Mouse (Mus musculus) retina, postnatal 1 day (tissue): ENCODE results near the gene Fndc3b.

Source experiments
- DNase-seq: peaks from one replicate; pipeline ENCODE4 v3.0.0-alpha.2; 2012

The Fndc3b gene

DNA sequence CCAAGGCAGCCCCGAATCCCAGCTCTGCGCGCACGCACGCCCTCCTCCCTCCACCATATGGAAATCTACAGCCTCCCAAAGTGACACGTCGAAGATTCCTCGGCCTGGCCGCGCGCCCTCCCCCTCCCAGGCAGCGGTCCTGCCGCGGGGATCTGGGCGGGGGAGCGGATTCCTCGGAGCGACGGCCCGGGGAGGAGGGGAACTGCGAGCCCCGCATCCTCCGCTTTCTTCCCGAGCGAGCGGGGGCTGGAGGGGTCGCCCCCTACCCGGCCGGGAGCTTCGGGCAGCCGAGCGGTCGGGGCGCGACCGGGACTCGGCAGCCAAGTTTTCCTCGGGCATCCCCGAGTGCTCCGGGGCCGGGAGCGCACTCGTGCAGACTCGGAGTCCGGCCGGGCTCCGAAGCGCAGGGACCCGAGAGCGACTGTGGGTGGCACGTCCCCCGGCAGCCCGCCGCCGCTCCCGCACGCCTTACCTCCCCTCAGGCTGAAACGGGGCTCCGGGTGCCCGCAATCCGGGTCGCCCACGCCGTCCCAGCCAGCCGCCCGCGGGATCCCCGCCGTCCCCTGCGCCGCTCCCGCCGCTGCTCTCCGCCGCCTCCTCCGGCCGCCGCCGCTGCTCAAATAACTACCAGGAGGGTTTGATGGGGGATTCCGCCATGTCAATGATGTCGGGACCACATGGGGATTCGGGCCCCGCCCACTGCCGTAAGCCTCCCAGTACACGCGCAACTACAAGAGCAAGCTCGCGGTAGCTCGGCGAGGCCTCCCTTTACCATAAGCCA lies at the start of gene Fndc3b:
Gene Fndc3b (minus strand): TSS at position 660 of the 781 bp plus-strand sequence.
- DNase-seq = peak; percentile 97

DNA sequence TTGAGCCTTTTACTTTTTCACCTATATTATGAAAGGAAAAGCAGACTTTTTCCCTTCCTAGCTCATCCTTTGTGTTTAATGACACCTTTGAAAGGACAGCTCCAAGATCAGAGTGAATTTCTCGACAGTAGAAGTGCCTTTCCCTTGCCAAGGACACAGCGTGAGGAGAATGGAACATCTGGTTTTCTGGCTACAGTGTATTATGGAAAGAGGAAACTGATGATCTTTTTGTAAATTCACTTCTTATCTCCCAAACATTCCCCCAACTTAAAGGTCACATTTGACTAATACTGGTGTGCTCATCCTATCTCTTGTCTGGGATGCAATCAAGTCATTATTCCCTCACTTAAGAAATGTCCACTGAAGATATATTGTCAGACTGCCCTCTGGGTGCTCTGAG lies 49.2 kb upstream of the Fndc3b start:
- no peak for DNase-seq

DNA sequence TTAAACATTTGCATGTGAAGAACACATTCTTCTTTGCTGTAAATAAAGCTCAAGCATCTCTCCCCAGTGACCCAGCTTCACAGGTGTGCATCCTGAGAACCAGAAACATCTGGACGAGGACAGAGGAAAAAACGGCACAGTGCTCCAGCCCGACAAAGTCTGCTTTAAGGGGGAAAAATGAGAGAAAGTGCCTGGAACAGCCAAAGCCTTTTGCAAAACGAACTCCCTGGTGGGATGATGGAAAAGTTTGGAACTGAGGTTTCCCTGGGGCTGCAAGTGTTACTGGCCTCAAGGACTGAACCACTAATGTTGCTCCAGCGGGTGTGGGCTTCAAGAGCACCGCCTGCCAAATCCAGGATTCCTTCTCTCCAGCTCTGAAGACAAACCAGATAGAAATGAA lies 47.9 kb upstream of the Fndc3b start:
- no peak for DNase-seq

DNA sequence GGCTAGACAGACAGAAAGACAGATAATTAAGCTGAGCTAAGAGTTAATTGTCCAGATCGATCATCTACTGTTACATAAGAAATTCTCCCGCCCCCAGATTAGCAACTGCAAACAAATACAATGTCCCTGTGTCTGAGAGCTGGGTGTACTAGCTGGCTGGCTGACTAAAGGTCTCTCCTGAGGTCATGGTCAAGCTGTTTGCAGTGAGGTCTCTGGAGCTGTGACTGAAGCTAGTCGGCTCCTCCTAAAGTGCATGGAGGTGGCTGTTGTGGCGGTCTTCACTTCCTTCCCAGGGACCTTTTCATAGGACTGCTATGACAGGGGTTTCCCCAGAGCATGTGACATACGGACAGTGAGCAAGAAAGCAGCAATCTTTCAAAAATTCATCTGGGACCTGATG lies 40.5 kb upstream of the Fndc3b start:
- peak; percentile 40 for DNase-seq

DNA sequence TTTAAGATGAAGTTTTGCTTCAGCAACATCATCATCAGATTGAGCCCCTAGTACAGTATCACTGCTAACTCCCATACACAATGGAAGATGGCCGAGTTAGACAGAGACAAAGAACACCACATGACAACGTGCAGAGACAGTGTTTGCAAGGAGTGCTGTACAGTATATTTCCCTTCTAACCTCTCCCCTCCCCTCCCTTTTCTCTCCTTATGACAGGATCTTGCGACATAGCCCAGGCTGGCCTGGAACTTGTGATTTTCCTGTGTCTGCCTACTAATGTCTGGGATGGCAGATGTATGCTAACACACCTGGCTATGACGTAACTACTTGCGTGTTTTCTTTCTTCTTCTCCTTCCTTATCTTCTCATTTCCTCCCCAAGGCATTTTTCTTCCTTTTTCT lies 40.0 kb upstream of the Fndc3b start:
- no peak for DNase-seq

DNA sequence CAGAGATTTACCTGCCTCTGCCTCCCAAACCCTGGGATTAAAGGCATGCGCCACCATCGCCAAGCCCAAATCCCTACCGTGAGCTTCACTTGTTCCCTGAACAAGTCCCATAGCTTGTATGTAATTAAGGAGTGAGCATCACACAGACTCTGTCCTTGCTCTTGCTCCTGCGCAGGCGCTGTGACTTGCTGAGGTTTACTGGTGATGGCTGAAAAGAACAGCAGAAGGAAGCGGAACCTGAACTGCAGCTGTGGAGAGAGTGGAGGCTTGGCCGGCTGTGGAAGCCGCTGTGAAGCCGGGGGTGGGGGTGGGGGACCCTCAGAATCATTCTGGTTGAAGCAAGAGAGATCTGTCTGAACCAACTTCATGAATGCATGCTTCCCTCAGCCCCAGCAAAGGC lies 34.5 kb upstream of the Fndc3b start:
- no peak for DNase-seq

DNA sequence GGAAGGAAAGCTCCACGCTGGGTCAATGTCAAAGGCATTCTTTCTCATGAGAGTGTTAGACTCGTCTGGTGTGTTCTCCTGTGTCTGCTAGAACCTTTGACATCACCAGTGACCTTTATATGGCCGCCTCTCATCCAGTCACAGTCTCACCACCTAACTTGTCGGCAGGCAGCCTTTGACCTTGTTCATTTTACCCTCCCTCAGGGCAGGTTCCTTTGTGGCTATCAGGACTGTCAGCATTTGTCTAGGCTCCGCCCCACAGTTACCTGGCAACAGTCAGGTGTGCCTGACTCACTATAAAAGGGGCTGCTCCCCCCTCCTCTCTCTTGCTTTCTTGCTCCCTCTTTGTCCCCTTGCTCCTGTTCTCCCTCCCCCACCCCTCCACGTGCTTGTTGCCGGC lies 33.6 kb upstream of the Fndc3b start:
- DNase-seq = no peak

DNA sequence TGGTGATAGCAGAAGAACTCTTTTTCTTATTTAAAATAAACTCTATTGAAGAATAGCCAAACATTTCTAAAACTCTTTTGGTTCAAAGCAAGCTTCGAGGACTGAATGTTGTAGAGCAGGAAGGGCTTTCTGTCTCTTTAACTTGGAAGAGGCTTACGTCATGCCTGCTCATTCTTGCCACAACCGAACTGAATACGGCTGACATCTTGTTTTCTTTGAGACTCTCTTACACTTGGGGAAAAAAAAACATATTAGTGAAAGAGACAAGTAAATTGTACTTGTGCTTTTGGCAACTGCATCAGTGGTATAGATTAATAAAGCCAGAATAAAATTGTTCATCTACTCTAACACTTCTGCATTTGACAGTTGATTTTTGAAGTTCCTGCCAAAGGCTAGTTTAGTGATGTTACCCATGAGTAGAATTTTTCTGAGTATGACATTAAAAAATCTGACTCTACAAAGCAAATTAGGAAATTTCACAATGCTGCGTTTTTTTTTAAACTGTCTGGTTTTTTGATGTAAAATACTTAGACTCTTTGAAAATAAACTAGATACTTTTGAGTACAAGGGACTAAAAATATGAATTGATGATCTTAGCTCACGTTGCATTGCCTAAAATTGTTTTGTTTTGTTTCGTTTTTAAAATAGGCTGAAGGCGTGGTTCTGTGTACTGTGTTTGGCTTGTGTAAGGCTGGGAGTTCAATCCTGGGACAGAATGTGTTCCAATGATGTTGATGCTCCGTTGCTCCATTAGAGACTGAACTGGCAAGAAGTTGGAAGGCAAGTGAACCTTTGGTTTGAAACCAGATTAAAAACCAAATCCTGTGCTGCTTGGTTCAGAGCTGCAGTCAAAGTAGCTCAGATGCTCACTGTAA lies 32.4 kb upstream of the Fndc3b start:
- DNase-seq = no peak

DNA sequence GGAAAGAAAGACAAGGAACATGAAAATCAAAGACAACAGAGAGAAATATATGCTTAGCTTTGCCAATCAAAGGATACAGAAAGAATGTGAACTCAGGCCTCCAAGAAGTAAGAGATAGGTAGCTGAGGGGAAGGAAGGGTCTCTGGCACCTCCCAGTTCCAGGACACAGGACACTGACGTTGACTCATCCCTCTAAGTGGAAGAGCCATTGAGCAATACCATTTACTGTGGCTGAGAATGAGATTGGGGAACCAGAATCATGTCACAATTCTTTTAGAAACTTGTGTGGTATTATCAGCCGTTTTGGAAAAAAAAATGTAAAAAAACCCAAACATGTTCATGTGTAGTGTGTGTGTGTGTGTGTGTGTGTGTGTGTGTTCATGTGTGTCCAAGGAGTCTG lies 31.0 kb upstream of the Fndc3b start:
- DNase-seq = no peak

DNA sequence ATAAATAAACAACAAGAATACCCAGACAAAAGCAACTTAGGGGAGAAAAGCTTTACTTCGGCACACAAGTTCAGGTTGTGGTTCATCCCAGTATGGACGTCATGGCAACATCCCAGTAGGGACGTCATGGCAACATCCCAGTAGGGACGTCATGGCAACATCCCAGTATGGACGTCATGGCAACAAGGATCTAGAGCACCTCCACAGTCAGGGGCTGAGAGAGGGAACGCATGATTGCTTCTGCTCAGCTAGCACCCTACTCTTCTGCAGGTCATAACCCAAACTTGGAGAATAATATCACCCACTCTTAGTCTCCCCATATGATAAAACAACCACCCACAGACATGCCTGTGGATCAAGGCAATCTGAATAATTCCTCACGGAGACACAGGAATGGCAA lies 29.0 kb upstream of the Fndc3b start:
- DNase-seq = no peak

DNA sequence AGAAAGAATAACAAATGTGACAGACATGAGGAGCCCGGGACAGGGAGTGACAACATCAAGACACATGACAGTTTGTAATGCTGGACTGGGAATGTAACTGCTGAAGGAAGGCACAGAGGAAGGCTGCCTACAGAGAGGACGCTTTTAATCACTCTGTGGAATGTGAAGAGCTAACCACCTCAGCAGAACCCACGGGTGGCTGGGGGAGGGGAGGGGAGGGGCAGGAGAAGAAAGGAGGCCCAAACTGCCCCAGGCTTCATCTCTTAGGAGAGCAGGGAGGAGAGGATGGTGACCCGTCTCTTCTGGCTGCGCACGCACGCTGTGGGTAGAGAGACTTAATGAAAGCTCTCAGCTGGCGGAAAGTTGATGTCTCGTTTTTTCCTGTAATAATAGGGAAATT lies 25.1 kb upstream of the Fndc3b start:
- peak; percentile 37 for DNase-seq

DNA sequence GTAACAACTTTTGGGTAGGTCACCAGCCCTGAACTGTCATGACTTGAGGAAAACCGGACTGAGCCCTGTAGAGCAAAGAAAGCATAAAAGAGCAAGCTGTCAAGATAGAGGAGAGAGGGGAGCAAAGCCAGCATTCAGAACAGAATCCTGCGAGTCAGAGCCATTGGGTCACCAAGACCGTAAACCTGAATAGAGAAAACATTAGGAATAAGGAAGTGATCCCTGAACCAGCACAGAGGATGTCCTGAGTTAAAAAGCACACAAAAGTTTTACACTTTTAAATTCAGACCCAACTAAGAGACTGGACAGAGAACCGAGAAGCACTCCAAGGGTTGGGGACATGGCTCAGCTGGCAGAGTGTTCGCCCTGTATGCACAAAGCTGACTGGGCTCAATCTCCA lies 24.0 kb upstream of the Fndc3b start:
- DNase-seq = no peak

DNA sequence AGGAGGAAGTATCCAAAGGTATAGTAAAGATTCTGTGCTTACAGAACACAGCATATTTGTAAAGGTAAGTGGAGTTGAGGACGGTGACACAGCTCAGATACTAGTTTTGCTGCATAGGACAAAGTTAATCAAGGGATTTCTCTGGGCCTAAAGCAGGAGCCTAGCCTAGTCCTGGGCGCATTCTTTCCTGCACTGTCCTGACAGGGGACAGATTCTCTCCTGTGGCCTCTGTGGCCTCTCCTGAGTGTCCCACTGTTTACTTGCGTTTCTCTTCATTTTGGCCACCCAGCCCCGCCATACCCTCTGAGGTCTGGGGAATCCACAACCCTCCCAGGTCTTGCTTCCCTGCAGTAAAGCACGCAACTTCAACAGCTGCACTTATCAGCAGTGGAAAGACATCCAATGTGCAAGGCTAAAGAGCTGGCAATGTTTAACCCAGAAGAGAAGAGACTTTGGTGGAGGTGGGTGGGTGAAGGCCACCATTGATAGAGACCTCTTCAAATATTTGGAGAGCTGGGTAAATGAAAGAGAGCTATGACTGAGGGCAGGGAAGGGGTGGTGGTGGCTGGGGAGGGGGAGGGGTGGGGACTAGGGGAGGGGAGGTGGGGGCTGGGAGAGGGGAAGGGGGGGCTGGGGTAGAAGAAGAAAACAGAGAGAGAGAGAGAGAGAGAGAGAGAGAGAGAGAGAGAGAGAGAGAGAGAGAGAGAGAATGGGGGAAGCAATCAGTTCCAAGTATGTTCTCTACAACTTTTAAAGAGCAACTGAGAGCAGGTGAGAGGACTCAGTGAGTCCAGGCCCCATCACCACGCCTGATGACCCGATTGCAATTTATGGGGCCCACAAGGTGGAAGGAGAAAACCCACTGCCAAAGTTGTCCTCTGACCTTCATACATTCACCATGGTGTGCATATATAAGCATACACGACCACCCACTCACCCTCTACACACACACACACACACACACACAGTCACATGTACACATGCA lies 18.0 kb upstream of the Fndc3b start:
- DNase-seq = no peak

DNA sequence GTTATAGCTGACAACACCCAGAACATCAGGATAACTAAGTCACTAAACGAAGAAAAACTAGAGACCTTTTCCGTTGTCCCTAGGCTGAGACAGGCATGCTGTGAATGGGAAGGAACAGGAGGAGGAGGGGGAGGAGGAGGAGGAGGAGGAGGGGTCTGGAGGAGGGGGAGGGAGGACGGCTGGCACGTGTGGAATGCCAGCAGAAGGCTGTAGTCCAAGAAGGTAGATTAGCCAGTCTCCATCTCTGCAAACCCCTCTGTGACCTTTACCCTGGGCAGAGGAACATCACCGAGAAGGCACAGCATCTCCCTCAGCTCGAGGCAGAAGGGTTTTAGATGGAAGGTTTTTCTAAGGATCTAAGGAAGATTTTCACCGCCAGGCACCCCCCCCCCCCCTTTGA lies 17.1 kb upstream of the Fndc3b start:
- DNase-seq = no peak

DNA sequence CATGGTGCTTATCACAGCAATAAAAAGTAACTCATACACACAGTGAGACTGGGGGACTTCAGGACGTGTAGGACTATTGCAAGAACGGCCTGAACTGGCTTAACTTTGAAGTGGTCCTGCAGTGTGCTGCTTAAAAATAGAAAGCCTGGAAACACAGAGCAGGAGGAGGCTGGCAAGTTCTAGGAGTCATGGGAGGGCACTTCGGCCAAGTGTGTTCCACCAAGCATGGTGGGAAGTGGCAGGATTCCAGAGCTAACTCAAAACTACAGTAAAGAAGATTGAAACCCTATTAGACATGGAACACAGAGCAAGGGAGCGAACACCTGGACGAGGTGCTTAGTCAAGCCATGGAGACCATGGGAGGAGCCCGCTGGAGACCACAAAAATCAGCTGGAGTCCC lies 14.6 kb upstream of the Fndc3b start:
- DNase-seq = no peak

DNA sequence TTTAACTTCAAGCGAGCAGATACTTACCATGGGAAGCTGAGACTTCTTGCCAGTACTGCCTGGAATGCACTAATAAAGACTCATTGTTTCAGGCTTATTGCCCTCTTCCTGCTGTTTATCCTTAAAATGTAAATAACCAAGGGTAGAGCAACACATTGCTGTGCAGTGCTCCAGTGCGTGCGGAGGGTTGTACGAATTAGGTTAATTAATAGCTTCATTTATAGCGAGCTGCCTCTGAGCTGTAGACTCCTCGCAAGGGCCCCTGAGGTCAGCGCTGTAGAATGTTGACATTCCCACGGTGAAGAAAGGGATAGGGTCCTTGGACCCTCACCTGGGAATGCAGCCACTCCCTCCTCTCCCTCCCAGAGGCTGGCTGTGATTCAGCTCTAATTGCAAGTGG lies 13.1 kb upstream of the Fndc3b start:
- no peak for DNase-seq

DNA sequence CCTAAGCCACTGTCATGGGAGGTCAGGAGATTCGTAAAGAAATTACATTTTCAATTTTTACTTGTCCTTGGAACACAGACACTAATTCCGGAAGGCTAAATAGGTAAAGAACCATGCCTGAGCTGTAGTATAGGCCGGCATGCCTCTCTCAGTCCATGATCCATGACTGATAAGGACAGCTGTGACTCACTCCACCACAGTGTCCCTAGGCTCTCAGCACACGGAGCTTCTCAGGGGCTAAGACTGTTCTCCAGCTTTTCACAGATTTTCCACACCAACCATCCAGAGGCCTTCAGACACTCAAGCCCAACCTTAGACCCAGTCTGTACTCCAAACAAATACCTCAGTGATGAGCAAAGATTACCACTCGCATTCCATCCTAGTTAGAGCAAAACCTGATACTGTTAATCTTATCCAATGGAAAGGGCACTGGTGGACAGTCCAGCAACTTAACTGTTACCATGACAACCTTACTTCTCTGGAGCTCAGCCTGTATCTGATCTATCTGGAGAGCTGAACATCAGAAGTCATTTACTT lies 7.8 kb upstream of the Fndc3b start:
- DNase-seq = no peak

DNA sequence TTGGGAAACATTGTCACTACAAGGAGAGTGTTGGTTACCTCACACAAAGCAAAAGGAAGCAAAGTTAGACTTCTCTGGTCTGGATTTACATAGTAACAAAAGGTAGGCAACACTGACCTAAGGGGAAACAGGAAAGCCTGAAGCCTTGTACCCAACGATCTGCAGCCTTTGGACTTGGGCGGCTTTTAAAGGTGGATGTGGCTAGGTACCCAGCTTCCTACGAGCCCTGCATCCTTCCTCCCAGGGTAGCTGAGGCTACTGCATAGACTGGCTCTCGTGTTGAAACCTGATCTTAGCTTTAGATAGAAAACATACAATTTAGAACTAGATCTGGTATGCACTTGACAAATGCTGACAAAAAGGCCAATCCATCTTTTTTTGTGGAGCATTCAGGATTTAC lies 2.9 kb upstream of the Fndc3b start:
- no peak for DNase-seq

DNA sequence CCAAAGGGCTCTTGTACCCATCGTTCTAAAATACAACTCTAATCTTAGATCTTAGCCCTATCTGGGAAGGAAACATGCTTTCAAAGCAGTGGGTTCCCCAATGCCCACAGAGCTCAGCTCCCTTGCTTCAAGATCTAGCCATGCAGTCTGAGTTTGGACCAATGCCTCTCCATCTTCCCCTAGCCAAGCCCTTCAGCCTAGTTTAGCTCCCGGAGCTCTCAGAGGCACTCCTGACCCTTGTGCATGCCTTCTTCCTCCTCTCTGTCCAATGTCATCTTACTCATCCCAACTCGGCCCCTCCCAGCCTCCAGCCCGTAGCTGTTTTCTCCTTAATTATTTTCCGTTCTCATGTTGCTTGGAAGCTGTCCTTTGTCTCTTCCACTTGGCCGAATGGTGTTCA lies 1.3 kb upstream of the Fndc3b start:
- DNase-seq = no peak

DNA sequence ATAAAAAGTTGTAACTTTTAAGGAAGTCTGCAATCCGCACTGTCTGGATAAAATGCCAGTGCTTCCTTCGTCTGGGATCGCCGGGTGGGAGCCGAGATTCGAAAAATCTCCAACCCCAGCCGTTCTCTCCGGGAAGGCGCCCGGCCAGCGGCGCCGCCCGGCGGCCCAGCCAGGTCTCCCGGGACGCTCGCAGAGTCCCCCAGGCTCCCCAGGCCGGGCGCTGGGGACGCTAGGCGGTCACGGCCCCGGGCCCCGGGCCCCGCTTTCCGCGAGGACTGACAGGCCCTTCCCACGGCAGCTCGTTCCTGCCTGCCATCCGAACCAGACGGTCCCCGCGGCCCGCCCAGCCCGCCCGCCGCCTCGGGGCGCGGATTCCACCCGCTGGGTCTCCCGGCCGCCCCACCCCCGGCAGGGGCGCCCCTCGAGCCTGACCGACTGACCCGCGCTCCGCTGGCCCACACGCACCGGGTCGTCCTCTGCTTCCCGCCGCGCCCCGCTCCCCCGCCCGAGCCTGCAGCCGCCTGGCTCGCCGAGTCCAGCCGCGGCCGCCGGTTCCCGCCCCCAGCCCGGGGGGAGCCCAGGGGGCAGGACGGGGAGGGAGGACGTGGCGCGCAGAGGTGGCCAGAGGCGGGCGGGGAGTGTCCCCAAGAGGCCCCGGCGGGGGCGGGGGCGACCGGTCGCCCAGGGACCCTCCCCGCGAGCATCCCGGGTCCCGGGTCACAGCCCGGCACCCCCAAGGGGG lies 1.0 kb downstream of the Fndc3b start:
- DNase-seq = peak; percentile 78

DNA sequence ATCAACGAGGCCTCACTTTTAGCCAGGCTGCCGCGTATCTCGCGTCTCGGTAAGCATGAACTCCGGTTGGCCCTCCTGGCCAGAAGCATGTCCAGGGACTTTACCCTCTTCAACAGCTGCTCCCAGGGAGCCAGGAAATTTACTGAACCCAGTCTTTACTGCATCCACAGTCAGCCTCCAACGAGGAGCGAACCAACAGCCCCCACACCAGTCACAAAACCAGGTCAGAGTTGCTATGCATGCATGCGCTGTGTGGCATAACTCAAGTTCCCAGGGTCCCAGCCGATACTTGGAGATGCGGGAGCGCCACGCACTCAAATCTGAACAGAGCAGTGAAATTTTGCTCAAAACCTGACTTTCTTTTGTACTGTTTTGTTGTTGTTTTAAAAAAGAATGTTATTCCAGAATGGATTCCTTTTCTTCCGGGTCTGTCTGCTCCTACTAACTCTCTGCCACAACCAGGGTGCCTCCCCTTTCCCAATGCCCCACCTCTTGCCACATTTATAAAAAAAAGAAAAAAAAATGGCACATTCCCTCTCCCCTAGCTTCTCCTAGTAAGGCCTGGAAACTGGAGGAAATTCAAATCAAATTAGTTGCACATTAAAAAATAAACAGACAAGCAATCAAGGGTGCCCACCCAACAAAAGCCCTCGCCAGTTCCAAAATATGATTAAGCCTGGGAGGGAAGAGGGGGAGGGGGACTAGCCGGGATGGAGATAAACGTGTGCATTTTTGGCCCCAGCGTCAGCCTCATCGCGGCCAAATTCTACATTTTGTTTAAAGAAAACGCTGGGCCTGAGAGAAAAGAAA lies 1.8 kb downstream of the Fndc3b start:
- peak; percentile 49 for DNase-seq
